Mouse (Mus musculus) thymus, postnatal 25 days (tissue): ENCODE measurements around the gene Vps13a.
"Not testable (repeated sequence)": the region's sequence is repeated elsewhere in the genome, so short reads cannot be mapped to it uniquely, and the experiment has no call there.

Experiments used
- DNase-seq: peaks from one replicate; pipeline ENCODE4 v3.0.0; 2022

Vps13a gene

GRCm38 (mm10) chr19:16780790-16781384 lies at the start of gene Vps13a:
TSS of gene Vps13a (minus strand) at chr19:16780933.
- DNase-seq = peak; percentile 92

GRCm38 (mm10) chr19:16827657-16828056 lies 46.9 kb upstream of the Vps13a start:
- DNase-seq = no peak

- no peak for DNase-seq
These were observed 44.5 kb upstream of the Vps13a start for GRCm38 (mm10) chr19:16825228-16825627.

GRCm38 (mm10) chr19:16814848-16815247 lies 34.1 kb upstream of the Vps13a start:
- no peak for DNase-seq

GRCm38 (mm10) chr19:16813306-16813705 lies 32.6 kb upstream of the Vps13a start:
- DNase-seq = no peak

- DNase-seq = no peak
These were observed 31.4 kb upstream of the Vps13a start for GRCm38 (mm10) chr19:16812072-16812608.

GRCm38 (mm10) chr19:16805102-16805501 lies 24.4 kb upstream of the Vps13a start:
- no peak for DNase-seq

GRCm38 (mm10) chr19:16804578-16804977 lies 23.8 kb upstream of the Vps13a start:
- DNase-seq = no peak

- peak; percentile 50 for DNase-seq
These were observed 22.0 kb upstream of the Vps13a start for GRCm38 (mm10) chr19:16802707-16803106.

- DNase-seq = no peak
These were observed 21.4 kb upstream of the Vps13a start for GRCm38 (mm10) chr19:16802123-16802522.

GRCm38 (mm10) chr19:16797923-16798322 lies 17.2 kb upstream of the Vps13a start:
- no peak for DNase-seq

- not testable (repeated sequence) for DNase-seq
These were observed 13.8 kb upstream of the Vps13a start for GRCm38 (mm10) chr19:16794486-16794885.

- no peak for DNase-seq
These were observed 9.2 kb upstream of the Vps13a start for GRCm38 (mm10) chr19:16789930-16790329.

GRCm38 (mm10) chr19:16784879-16785278 lies 4.1 kb upstream of the Vps13a start:
- no peak for DNase-seq

GRCm38 (mm10) chr19:16781406-16782019 lies 780 bp upstream of the Vps13a start:
- no peak for DNase-seq

GRCm38 (mm10) chr19:16780251-16780783 lies 416 bp downstream of the Vps13a start:
- DNase-seq = no peak

- no peak for DNase-seq
These were observed 947 bp downstream of the Vps13a start for GRCm38 (mm10) chr19:16779786-16780185.

GRCm38 (mm10) chr19:16779281-16779680 lies 1.5 kb downstream of the Vps13a start:
- DNase-seq = no peak

- DNase-seq = no peak
These were observed 2.2 kb downstream of the Vps13a start for GRCm38 (mm10) chr19:16778578-16778977.

- no peak for DNase-seq
These were observed 2.8 kb downstream of the Vps13a start for GRCm38 (mm10) chr19:16777901-16778300.

- not testable (repeated sequence) for DNase-seq
These were observed 3.3 kb downstream of the Vps13a start for GRCm38 (mm10) chr19:16777391-16777790.

GRCm38 (mm10) chr19:16773237-16774016 lies 7.3 kb downstream of the Vps13a start:
- DNase-seq = peak; percentile 36

GRCm38 (mm10) chr19:16767407-16767806 lies 13.3 kb downstream of the Vps13a start:
- no peak for DNase-seq
